In genomic region chr8:82017792-82018191, GRCm38 (mm10) we compare ENCODE assay signal across 22 mouse cellular contexts.
DNase-seq lines count a peak whose midpoint lies in the region; ATAC-seq lines count a peak whose summit lies in the region.
"Had no signal": no experiment of that assay in that cellular context is flagged by ENCODE, and none has a peak within 500 bp of the region (broad histone marks: within the 10 kb centered on the region; RNA-seq: fewer than 3 reads in every experiment).

No protein-coding gene starts in this region.

- no peak for DNase-seq in adrenal gland, postnatal 4 days (ENCODE audit: low spot score in 2 of 2)
- DNase-seq: adrenal gland, adult 2 months; adrenal gland, postnatal 14 days; cerebellum, adult 18-20 months; cerebellum, adult 9-10 months; cerebellum, postnatal 14 days; gastrocnemius, postnatal 25 days; heart, adult 2 months; heart, postnatal 14 days; heart, postnatal 4 days had no signal

- H3K27me3 ChIP-seq in forebrain, embryonic 15.5 days: no peaks in the 10 kb centered on the region
- H3K27me3 ChIP-seq in forebrain, embryonic 12.5 days: no peaks in the 10 kb centered on the region
- no peaks in the 10 kb centered on the region for H3K27me3 ChIP-seq in midbrain, embryonic 15.5 days (replicated peaks)
- no peaks in the 10 kb centered on the region for H3K27me3 ChIP-seq in midbrain, embryonic 16.5 days (ENCODE audit: control insufficient read depth, insufficient read depth, low read depth, low read length)
- no peaks in the 10 kb centered on the region for H3K27me3 ChIP-seq in neural tube, embryonic 15.5 days (replicated peaks)
- H3K27me3 ChIP-seq: heart, embryonic 13.5 days had no signal

- no peak overlapping the region for H3K27ac ChIP-seq in forebrain, embryonic 15.5 days (replicated peaks)
- no peak overlapping the region for H3K27ac ChIP-seq in forebrain, embryonic 12.5 days
- H3K27ac ChIP-seq in midbrain, embryonic 15.5 days: no peak overlapping the region
- H3K27ac ChIP-seq in midbrain, embryonic 16.5 days (ENCODE audit: low read length): no peak overlapping the region
- no peak overlapping the region for H3K27ac ChIP-seq in neural tube, embryonic 15.5 days (replicated peaks)
- H3K27ac ChIP-seq: heart, adult 2 months; heart, embryonic 10.5 days; heart, embryonic 13.5 days; hindbrain, embryonic 14.5 days; hindbrain, postnatal 0 days had no signal

- H3K9me3 ChIP-seq in forebrain, embryonic 15.5 days: no peaks in the 10 kb centered on the region
- H3K9me3 ChIP-seq in forebrain, embryonic 12.5 days: no peaks in the 10 kb centered on the region
- H3K9me3 ChIP-seq in midbrain, embryonic 15.5 days: no peaks in the 10 kb centered on the region
- no peaks in the 10 kb centered on the region for H3K9me3 ChIP-seq in midbrain, embryonic 16.5 days (replicated peaks; ENCODE audit: control insufficient read depth, low read length, poor library complexity, severe bottlenecking)
- no peaks in the 10 kb centered on the region for H3K9me3 ChIP-seq in neural tube, embryonic 15.5 days (replicated peaks)
- H3K9me3 ChIP-seq: heart, embryonic 10.5 days; heart, embryonic 13.5 days had no signal

- no peaks in the 10 kb centered on the region for H3K36me3 ChIP-seq in forebrain, embryonic 15.5 days
- no peaks in the 10 kb centered on the region for H3K36me3 ChIP-seq in forebrain, embryonic 12.5 days (replicated peaks)
- H3K36me3 ChIP-seq in midbrain, embryonic 15.5 days (replicated peaks): no peaks in the 10 kb centered on the region
- H3K36me3 ChIP-seq in midbrain, embryonic 16.5 days (ENCODE audit: control insufficient read depth, insufficient read depth, low read length): no peaks in the 10 kb centered on the region
- H3K36me3 ChIP-seq in neural tube, embryonic 15.5 days: no peaks in the 10 kb centered on the region
- H3K36me3 ChIP-seq: heart, embryonic 10.5 days; heart, embryonic 13.5 days had no signal

- no peak overlapping the region for H3K4me2 ChIP-seq in forebrain, embryonic 15.5 days (replicated peaks)
- H3K4me2 ChIP-seq in forebrain, embryonic 12.5 days: no peak overlapping the region
- no peak overlapping the region for H3K4me2 ChIP-seq in midbrain, embryonic 15.5 days
- no peak overlapping the region for H3K4me2 ChIP-seq in midbrain, embryonic 16.5 days (ENCODE audit: low read length)
- H3K4me2 ChIP-seq in neural tube, embryonic 15.5 days: no peak overlapping the region
- H3K4me2 ChIP-seq: heart, embryonic 13.5 days; hindbrain, embryonic 14.5 days had no signal

- WGBS in forebrain, embryonic 15.5 days: 42% methylated on average over 5 of the region's 5 CpGs
- 63% methylated on average over 5 of the region's 5 CpGs for WGBS in forebrain, embryonic 12.5 days
- WGBS in midbrain, embryonic 15.5 days: 73% methylated on average over 5 of the region's 5 CpGs
- WGBS in midbrain, embryonic 16.5 days: 76% methylated on average over 5 of the region's 5 CpGs
- 48% methylated on average over 5 of the region's 5 CpGs for WGBS in neural tube, embryonic 15.5 days

- ATAC-seq in forebrain, embryonic 15.5 days (replicated peaks): 0 out of 2 replicates have a peak, but pooled peaks have one; percentile 53
- no peak for ATAC-seq in forebrain, embryonic 12.5 days (ENCODE audit: low FRiP score)
- ATAC-seq in midbrain, embryonic 15.5 days (replicated peaks): 0 out of 2 replicates have a peak, but pooled peaks have one; percentile 6
- ATAC-seq in midbrain, embryonic 16.5 days: no peak
- ATAC-seq in neural tube, embryonic 15.5 days (ENCODE audit: low FRiP score): peak; percentile 45; the same call in 1 of the 2 replicates
- ATAC-seq: CD4-positive, CD25-positive, alpha-beta regulatory T cell, adult 4 months; hindbrain, postnatal 0 days; inflammation-experienced regulatory T-cells, adult 6 months; intestine, embryonic 16.5 days had no signal

- no peak overlapping the region for H3K9ac ChIP-seq in forebrain, embryonic 15.5 days (replicated peaks)
- no peak overlapping the region for H3K9ac ChIP-seq in forebrain, embryonic 12.5 days
- H3K9ac ChIP-seq in midbrain, embryonic 15.5 days: no peak overlapping the region
- H3K9ac ChIP-seq in midbrain, embryonic 16.5 days (ENCODE audit: low read depth, low read length): no peak overlapping the region
- no peak overlapping the region for H3K9ac ChIP-seq in neural tube, embryonic 15.5 days (replicated peaks)
- H3K9ac ChIP-seq: heart, embryonic 13.5 days; hindbrain, embryonic 14.5 days had no signal

- peaks cover 7% of the 10 kb centered on the region for H3K4me1 ChIP-seq in forebrain, embryonic 15.5 days
- H3K4me1 ChIP-seq in forebrain, embryonic 12.5 days: no peaks in the 10 kb centered on the region
- no peaks in the 10 kb centered on the region; the same call in 1 of the 2 replicates for H3K4me1 ChIP-seq in midbrain, embryonic 15.5 days
- H3K4me1 ChIP-seq in midbrain, embryonic 16.5 days (ENCODE audit: control insufficient read depth, insufficient read depth, low read length): no peaks in the 10 kb centered on the region
- H3K4me1 ChIP-seq in neural tube, embryonic 15.5 days: peaks cover 6% of the 10 kb centered on the region; the same call in 1 of the 2 replicates
- H3K4me1 ChIP-seq: heart, embryonic 10.5 days; heart, embryonic 13.5 days had no signal

- no peak overlapping the region for H3K4me3 ChIP-seq in forebrain, embryonic 15.5 days
- no peak overlapping the region for H3K4me3 ChIP-seq in forebrain, embryonic 12.5 days (replicated peaks)
- H3K4me3 ChIP-seq in midbrain, embryonic 15.5 days: no peak overlapping the region
- no peak overlapping the region for H3K4me3 ChIP-seq in midbrain, embryonic 16.5 days (ENCODE audit: low read depth, low read length)
- H3K4me3 ChIP-seq in neural tube, embryonic 15.5 days (replicated peaks): no peak overlapping the region
- H3K4me3 ChIP-seq: heart, adult 2 months; heart, embryonic 10.5 days; heart, embryonic 13.5 days had no signal

Comparison
In these comparisons a context has a peak if more than half of its experiments do, and no peak if none do; other contexts are left out.
1. ATAC-seq: peak in forebrain, embryonic 15.5 days (single experiment), midbrain, embryonic 15.5 days (single experiment) and neural tube, embryonic 15.5 days (single experiment); none in forebrain, embryonic 12.5 days (single experiment) and midbrain, embryonic 16.5 days (single experiment).